Mouse (Mus musculus): Measurements from ENCODE around the gene Daam1. TPM values are rescaled to one million over a fixed set of nuclear protein-coding genes. Genes with fewer than 3 reads are reported as not detected.

Daam1 gene
- polyA plus RNA-seq, 1 experiment from 2014 or later, result 8.8 TPM

DNA sequence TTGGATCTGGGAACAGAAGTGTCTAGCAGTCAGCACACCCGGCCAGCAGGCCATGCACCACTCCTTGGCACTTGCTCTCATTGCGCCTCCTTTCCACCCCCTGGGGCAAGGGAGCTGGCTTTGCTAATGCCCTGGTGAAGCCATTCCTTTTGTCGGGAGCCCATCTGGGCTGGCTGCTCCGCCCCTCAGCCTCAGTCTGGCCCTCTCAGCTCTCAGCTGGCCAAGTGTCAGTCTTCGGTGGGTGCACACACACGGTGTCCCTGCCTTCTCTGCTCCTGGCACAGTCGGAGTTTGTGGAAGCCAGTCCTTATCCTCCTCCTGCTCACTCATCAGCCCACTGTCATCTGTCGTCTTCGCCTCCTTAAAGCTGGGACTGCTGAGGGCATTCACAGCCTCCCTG is 142.7 kb downstream of the Daam1 start:
- Histone ChIP-seq H3K4me1 (replicated peaks) (peaks cover 40% of the 10 kb centered on the region), H3K36me3 (peaks cover 85% of the 10 kb centered on the region), H3K27ac (no peak overlapping the region), H3K9ac (no peak overlapping the region), H3K4me2 (no peak overlapping the region), H3K27me3 (no peaks in the 10 kb centered on the region), H3K9me3 (replicated peaks) (no peaks in the 10 kb centered on the region), H3K4me3 (replicated peaks) (no peak overlapping the region)
- ATAC-seq (ENCODE audit: low read depth) (no peak), DNase-seq (no peak)
- 78% methylated on average over 9 of the region's 9 CpGs for WGBS (ENCODE audit: insufficient replicate concordance)

DNA sequence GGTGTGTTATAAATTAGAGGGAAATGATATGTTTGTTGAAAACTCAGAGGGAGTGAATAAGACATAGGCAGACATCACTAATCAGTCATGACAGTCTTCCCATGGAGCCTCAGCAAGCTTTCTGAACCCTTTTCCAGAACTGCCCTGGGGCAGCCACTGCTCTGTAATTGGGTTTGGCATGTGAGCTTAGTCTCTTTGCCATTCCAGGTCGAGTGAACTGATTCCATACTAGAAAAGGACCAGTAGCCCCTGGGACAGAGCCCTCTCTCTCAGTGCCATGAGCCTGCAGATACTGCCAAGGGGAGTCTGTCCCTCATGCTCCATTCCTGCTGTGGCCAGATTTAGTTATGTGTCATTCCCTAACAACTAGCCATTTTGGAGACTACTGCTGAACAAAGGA is 144.7 kb downstream of the Daam1 start:
- H3K9ac ChIP-seq, result no peak overlapping the region
- H3K9me3 ChIP-seq (replicated peaks), result no peaks in the 10 kb centered on the region
- no peaks in the 10 kb centered on the region for H3K27me3 ChIP-seq
- H3K36me3 ChIP-seq, result peaks cover 88% of the 10 kb centered on the region
- H3K27ac ChIP-seq, result no peak overlapping the region
- no peak overlapping the region for H3K4me2 ChIP-seq
- H3K4me1 ChIP-seq (replicated peaks), result peaks cover 47% of the 10 kb centered on the region
- H3K4me3 ChIP-seq (replicated peaks), result no peak overlapping the region
- ATAC-seq (ENCODE audit: low read depth) (no peak), DNase-seq (no peak)
- WGBS (ENCODE audit: insufficient replicate concordance), result 48% methylated on average over 1 of the region's 1 CpGs

DNA sequence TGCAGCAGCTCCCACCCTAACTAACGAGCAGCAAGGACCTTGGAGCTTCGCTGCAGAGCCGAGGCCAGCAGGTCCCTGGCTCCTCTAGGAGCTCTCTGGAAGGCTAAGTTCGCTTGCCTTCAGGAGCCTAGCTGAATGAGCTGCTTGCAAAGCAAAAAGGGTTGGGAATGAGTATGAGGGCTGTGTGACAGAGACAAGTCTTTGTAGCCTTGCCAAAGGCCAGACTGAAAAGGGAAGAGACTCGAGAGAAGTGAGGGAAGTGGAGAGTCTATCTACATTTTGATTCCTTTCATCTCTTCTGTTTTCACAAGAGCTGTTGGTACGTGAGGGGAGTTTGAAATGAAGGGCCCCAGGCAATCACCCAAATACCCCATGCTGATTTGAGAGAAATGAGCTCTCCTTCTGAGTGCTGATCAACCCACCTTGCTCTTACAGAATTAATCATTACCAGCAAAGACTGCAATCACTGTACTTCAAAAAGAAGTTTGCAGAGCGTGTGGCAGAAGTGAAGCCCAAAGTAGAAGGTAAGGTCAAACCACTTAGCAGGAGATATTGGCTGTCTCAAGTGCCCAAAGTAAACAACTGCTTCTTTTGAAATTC is 145.6 kb downstream of the Daam1 start:
- Histone ChIP-seq H3K27me3 (no peaks in the 10 kb centered on the region), H3K4me1 (replicated peaks) (peaks cover 38% of the 10 kb centered on the region), H3K4me2 (no peak overlapping the region), H3K9me3 (replicated peaks) (no peaks in the 10 kb centered on the region), H3K36me3 (peaks cover 90% of the 10 kb centered on the region), H3K9ac (no peak overlapping the region), H3K27ac (no peak overlapping the region), H3K4me3 (replicated peaks) (no peak overlapping the region)
- no peak for ATAC-seq (ENCODE audit: low read depth)
- no peak for DNase-seq
- WGBS (ENCODE audit: insufficient replicate concordance), result 74% methylated on average over 7 of the region's 7 CpGs

DNA sequence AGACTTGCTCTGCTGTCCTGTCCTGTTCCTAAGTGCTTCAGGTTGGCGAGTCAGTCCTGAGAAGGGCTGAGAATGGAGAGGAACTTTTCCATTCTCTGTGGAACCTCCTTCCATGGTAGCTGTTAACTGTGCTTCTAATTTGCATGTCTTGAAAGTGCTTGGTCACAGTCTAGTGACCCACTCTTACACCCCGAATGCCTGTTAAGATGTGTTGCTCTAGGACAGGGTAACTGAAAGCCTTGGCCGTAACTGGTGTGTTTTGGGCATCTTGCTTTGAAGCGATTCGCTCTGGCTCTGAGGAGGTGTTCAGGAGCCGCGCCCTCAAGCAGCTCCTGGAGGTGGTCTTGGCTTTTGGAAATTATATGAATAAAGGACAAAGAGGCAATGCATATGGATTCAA is 146.5 kb downstream of the Daam1 start:
- Histone ChIP-seq H3K27ac (no peak overlapping the region), H3K4me3 (replicated peaks) (no peak overlapping the region), H3K4me2 (no peak overlapping the region), H3K36me3 (peaks cover 89% of the 10 kb centered on the region), H3K9me3 (replicated peaks) (no peaks in the 10 kb centered on the region), H3K9ac (no peak overlapping the region), H3K4me1 (replicated peaks) (peaks cover 37% of the 10 kb centered on the region), H3K27me3 (no peaks in the 10 kb centered on the region)
- no peak for DNase-seq
- 84% methylated on average over 7 of the region's 7 CpGs for WGBS (ENCODE audit: insufficient replicate concordance)
- ATAC-seq (ENCODE audit: low read depth), result no peak

DNA sequence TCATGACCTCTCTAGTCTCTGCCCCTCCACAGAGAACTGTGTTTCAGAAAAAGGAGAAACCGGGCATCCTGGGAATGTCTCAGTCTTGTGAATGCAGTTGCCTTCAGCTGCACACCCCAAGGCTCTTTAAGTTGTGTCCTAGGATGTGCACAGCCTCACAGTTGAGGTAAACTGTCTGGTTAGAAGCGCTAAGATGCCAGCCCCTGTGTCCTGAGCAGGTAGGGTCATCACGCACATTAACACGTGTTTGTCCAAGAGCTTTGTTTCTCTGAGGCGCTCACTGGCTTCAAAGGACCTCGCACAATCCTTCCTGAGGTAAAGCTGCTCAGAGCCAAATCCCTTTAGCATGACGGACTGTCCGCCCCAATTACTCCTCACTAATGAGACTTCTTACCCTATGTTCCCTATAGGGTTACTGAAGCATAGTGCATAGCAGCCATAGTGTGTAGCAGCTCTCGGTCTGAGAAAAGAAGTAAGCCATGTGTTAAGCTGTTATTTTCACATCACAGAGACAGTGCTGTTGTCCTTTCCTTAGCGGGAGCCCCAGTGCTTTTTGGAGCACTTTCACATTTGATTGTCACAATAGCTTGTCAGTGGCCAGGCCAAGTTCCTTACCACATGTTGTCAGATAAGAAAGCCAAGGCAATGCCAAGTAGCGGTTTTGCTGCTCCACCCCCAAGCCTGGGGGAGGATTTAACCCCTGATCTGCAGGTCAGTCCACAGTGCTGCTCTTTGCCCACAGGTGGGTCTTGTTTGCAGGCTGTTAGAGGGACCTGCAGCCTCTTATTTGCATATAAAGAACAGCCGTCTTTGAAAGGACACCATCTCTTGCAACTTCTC is 147.9 kb downstream of the Daam1 start:
- H3K4me3 ChIP-seq (replicated peaks), result 0 out of 2 replicates have a peak overlapping the region, but pooled peaks have one; percentile 10

DNA sequence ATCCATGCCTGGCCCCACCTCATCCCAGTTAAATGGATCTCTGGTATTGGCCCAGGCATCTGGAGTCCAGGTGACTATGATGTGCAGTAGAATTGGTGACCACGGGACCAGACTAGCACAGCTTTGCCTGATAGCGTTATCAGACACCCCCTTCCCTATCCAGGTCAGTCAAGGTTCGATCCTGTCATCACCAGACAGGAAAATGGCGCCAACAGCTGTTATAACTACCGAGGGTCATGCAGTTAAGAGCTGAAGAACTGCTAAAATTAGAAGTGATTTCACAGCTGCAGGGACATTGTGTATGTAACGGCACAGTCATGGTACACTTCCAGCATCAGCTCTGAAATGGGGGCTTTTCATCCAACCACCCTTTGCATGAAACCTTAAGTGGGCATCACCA is 149.3 kb downstream of the Daam1 start:
- H3K27me3 ChIP-seq, result no peaks in the 10 kb centered on the region
- no peak overlapping the region for H3K4me3 ChIP-seq (replicated peaks)
- H3K9me3 ChIP-seq (replicated peaks), result no peaks in the 10 kb centered on the region
- no peak overlapping the region for H3K4me2 ChIP-seq
- H3K4me1 ChIP-seq (replicated peaks), result peaks cover 37% of the 10 kb centered on the region
- H3K9ac ChIP-seq, result no peak overlapping the region
- H3K36me3 ChIP-seq, result peaks cover 93% of the 10 kb centered on the region
- 31% methylated on average over 6 of the region's 6 CpGs for WGBS (ENCODE audit: insufficient replicate concordance)
- ATAC-seq (ENCODE audit: low read depth), result no peak; the same call in 1 of the 2 replicates
- DNase-seq, result no peak
- H3K27ac ChIP-seq, result no peak overlapping the region

More for the DNA sequence above, 147.9 kb downstream of the Daam1 start:
- 34% methylated on average over 12 of the region's 12 CpGs for WGBS (ENCODE audit: insufficient replicate concordance)
- Histone ChIP-seq H3K27ac (peak overlapping the region; percentile 77), H3K4me2 (peak overlapping the region; percentile 44), H3K36me3 (peaks cover 89% of the 10 kb centered on the region), H3K9me3 (replicated peaks) (no peaks in the 10 kb centered on the region), H3K27me3 (no peaks in the 10 kb centered on the region), H3K4me1 (replicated peaks) (peaks cover 37% of the 10 kb centered on the region), H3K9ac (peak overlapping the region; percentile 47; the same call in 1 of the 2 replicates)
- DNase-seq, result peak; percentile 58
- peak; percentile 76 for ATAC-seq (ENCODE audit: low read depth)

DNA sequence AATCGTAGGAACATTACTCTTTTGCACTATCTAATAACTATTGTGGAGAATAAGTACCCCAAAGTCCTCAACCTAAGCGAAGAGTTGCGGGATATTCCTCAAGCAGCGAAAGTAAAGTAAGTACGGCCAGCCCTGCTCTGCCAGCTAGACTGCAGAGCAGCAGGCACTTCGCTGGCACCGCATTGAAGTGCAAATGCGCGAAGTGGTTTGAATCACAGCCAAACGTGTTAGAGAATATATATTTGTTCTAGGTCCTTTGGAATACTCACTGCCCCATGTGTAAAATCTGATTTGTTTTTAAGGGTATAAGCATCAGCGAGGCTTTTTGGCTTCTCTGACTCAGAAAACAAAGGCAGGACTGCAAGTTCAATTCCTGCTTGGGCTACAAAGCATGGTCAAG is 149.9 kb downstream of the Daam1 start:
- 91% methylated on average over 11 of the region's 11 CpGs for WGBS (ENCODE audit: insufficient replicate concordance)
- no peak overlapping the region for H3K4me3 ChIP-seq (replicated peaks)
- peaks cover 37% of the 10 kb centered on the region for H3K4me1 ChIP-seq (replicated peaks)
- H3K9me3 ChIP-seq (replicated peaks), result no peaks in the 10 kb centered on the region
- H3K9ac ChIP-seq, result no peak overlapping the region
- no peaks in the 10 kb centered on the region for H3K27me3 ChIP-seq
- no peak overlapping the region for H3K4me2 ChIP-seq
- no peak overlapping the region for H3K27ac ChIP-seq
- DNase-seq, result no peak
- peaks cover 93% of the 10 kb centered on the region for H3K36me3 ChIP-seq
- no peak for ATAC-seq (ENCODE audit: low read depth)

DNA sequence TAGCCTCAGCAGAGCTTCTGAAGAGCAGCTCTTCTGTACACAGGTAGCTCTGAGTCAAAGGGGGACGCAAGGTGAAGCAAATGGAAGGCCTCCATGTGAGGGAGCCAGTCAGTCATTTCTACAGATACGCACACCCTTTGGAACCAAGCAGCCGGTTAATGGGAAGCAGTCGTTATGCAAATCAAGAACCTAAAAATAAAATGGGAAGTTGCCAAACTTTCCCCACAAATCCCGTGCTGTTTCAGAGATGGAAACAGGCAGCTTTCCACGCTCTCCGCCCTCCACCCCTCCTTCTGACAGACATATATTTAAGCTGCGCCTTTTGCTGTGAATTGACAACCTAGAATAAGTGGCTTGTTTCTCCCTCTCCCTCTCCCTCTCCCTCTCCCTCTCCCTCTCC is 150.4 kb downstream of the Daam1 start:
- ATAC-seq (ENCODE audit: low read depth) (no peak), DNase-seq (no peak)
- Histone ChIP-seq H3K36me3 (peaks cover 93% of the 10 kb centered on the region), H3K4me3 (replicated peaks) (no peak overlapping the region), H3K4me1 (replicated peaks) (peaks cover 36% of the 10 kb centered on the region), H3K4me2 (no peak overlapping the region), H3K27ac (no peak overlapping the region), H3K27me3 (no peaks in the 10 kb centered on the region), H3K9ac (no peak overlapping the region), H3K9me3 (replicated peaks) (no peaks in the 10 kb centered on the region)
- WGBS (ENCODE audit: insufficient replicate concordance), result 72% methylated on average over 8 of the region's 8 CpGs

DNA sequence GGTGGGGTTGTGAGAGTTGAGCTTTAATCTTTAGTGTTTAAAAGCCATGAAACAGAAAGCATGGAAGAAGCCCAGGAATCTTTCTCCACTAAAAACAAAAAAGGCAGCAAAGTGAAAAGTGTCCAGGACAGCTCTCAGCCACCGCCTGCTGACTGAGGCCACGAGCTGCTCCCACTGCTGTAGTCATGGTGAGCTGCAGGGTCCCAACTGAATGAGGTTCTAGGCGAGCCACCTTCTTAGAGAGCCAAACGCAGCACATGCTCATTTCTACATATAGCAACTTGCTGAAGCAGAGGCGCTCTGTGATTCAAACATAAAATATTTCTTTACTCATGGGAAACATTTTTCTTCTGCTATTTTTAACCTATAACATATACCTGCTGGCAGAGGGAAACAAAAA is 150.9 kb downstream of the Daam1 start:
- ATAC-seq (ENCODE audit: low read depth), result no peak
- 85% methylated on average over 5 of the region's 5 CpGs for WGBS (ENCODE audit: insufficient replicate concordance)
- H3K4me3 ChIP-seq (replicated peaks), result no peak overlapping the region
- no peak for DNase-seq
- peaks cover 30% of the 10 kb centered on the region for H3K4me1 ChIP-seq (replicated peaks)
- H3K9ac ChIP-seq, result no peak overlapping the region
- H3K4me2 ChIP-seq, result no peak overlapping the region
- H3K27me3 ChIP-seq, result no peaks in the 10 kb centered on the region
- H3K27ac ChIP-seq, result no peak overlapping the region
- no peaks in the 10 kb centered on the region for H3K9me3 ChIP-seq (replicated peaks)
- peaks cover 93% of the 10 kb centered on the region for H3K36me3 ChIP-seq

DNA sequence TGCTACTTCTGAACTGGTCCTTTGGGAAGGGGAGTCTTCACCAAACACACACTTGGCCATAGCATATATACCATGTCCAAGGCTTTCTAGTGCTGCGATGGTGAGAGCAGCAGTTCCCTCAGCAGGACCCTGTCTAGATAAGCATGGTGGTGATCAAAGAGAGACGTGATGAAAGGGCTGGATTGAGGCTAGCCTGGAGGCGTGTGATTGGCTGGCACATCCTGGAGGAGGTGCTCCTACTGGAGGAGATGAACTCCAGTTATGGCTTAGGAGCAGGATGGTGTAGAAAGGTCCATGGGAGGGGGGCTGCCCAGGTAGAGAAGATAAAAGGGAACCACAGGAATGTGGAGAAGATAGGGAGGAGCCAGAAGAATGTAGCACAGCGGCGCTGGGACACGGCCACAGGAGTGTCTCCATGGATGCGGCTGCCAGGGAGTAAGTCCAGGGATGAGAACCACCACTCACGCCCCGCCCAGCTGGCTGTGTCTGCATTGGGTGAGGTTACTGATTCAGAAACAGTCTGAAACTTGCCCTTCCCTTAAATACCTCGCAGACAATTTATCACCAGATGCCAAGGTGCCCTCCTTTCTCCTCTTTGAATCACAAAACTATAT is 152.3 kb downstream of the Daam1 start:
- Histone ChIP-seq H3K27ac (no peak overlapping the region), H3K4me1 (replicated peaks) (peaks cover 20% of the 10 kb centered on the region), H3K9ac (no peak overlapping the region), H3K36me3 (peaks cover 89% of the 10 kb centered on the region), H3K4me2 (no peak overlapping the region), H3K4me3 (replicated peaks) (no peak overlapping the region), H3K9me3 (replicated peaks) (no peaks in the 10 kb centered on the region), H3K27me3 (no peaks in the 10 kb centered on the region)
- DNase-seq (no peak), ATAC-seq (ENCODE audit: low read depth) (no peak)
- WGBS (ENCODE audit: insufficient replicate concordance), result 78% methylated on average over 10 of the region's 10 CpGs

DNA sequence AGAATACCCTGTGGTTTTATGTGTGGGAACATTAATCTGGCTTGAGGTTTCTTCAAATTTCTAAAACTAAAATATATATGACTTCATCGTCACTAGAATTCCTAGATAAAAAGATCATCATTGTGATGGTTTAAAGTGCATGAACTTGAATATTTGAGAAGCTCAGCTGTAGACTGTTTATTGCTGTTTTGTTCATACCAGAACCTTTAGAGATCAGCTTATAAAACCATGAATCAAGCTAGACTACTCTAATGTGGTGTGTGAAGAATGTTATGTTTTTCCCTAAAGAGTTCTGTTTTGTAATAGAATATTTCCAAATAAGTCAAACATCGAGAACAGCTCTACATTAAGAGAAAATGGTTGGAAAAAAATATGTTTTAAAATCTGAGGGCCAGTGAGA is 156.3 kb downstream of the Daam1 start:
- H3K36me3 ChIP-seq, result peaks cover 93% of the 10 kb centered on the region
- no peaks in the 10 kb centered on the region for H3K27me3 ChIP-seq
- H3K9ac ChIP-seq, result no peak overlapping the region
- no peaks in the 10 kb centered on the region for H3K9me3 ChIP-seq (replicated peaks)
- ATAC-seq (ENCODE audit: low read depth) (no peak), DNase-seq (no peak)
- H3K27ac ChIP-seq, result no peak overlapping the region
- H3K4me2 ChIP-seq, result no peak overlapping the region
- 81% methylated on average over 2 of the region's 2 CpGs for WGBS (ENCODE audit: insufficient replicate concordance)
- no peak overlapping the region for H3K4me3 ChIP-seq (replicated peaks)
- no peaks in the 10 kb centered on the region; the same call in 1 of the 2 replicates for H3K4me1 ChIP-seq (replicated peaks)
